Mouse (Mus musculus) liver, embryonic 16.5 days (tissue): ENCODE measurements around the gene Olfr13. TPM values are rescaled to one million over a fixed set of nuclear protein-coding genes. Genes with fewer than 3 reads are reported as not detected.
"Not testable (repeated sequence)": the region's sequence is repeated elsewhere in the genome, so short reads cannot be mapped to it uniquely, and the experiment has no call there.

Experiments
- ATAC-seq: fragments of 200-750 bp; cut with Nextera tagmentation; 2 replicates; pipeline ENCODE4 v1.8.0; 2017; ENCODE audit warnings: low read depth, mild to moderate bottlenecking, moderate number of reproducible peaks, moderate library complexity
- H3K27ac ChIP-seq: fragments of 300-500 bp; sonication (generic); 2 replicates; pipeline ENCODE4 v1.5.1; 2014; ENCODE audit warnings: mild to moderate bottlenecking, low read length
- H3K27me3 ChIP-seq: fragments of 300-500 bp; sonication (generic); 2 replicates; pipeline ENCODE4 v1.6.1; 2014; ENCODE audit warnings: low read depth, low read length, mixed read lengths; ENCODE audit not compliant: control insufficient read depth, insufficient read depth
- H3K36me3 ChIP-seq: fragments of 300-500 bp; sonication (generic); 2 replicates; pipeline ENCODE4 v1.6.1; 2014; ENCODE audit warnings: mild to moderate bottlenecking; ENCODE audit not compliant: control insufficient read depth, insufficient read depth
- H3K4me1 ChIP-seq: fragments of 300-500 bp; sonication (generic); 2 replicates; pipeline ENCODE4 v1.6.1; 2014; ENCODE audit warnings: low read depth, low read length, mixed read lengths; ENCODE audit not compliant: control insufficient read depth
- H3K4me2 ChIP-seq: fragments of 300-500 bp; sonication (generic); 2 replicates; pipeline ENCODE4 v1.6.1; 2014; ENCODE audit warnings: low read depth, low read length, mixed read lengths
- H3K4me3 ChIP-seq: fragments of 300-500 bp; sonication (generic); 2 replicates; pipeline ENCODE4 v1.5.1; 2014; ENCODE audit warnings: low read depth, mild to moderate bottlenecking, low read length
- H3K9ac ChIP-seq: fragments of 300-500 bp; sonication (generic); 2 replicates; pipeline ENCODE4 v1.6.1; 2014; ENCODE audit warnings: low read depth, low read length
- H3K9me3 ChIP-seq: fragments of 300-500 bp; sonication (generic); replicated peaks from 2 replicates; pipeline ENCODE4 v1.6.1; 2016; ENCODE audit warnings: low read length; ENCODE audit not compliant: control insufficient read depth
- WGBS: fragments of 180-500 bp; shearing (Covaris S2); extraction: QIAGEN DNeasy Blood & Tissue Kit; methylation state at CpG from one replicate; pipeline ENCODE4 v1.1.7; 2014; ENCODE audit not compliant: insufficient replicate concordance; 5-methylcytosine and 5-hydroxymethylcytosine counted together
- polyA plus RNA-seq: library from polyadenylated mRNA; unstranded; fragments of >200 nt; fragmentation: Nextera tagmentation; extraction: Ambion mirVana; gene quantifications from 2 replicates; pipeline ENCODE4 v1.2.1, GENCODE M21; 2015

Olfr13 gene
- polyA plus RNA-seq, 1 experiment from 2014 or later, result not detected

DNA sequence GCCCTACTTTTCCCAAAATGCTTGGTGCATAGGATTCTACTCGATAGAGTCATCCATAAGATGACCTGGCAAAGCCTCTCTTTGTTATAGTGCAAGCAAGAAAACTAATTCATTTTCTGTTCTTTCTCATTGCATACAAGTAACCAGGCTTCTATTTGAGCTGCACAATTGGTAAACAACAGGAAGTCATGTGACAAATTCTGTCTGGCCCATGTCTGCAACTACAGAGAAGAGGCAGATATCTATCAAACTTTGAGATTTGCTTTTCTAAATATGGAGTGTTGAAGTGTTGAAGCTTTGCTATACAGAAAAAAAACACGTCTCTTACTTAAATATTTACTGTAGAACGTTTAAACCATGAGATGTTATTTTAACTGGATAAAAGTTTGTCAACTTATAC, 26.2 kb downstream of the Olfr13 start:
- H3K4me1 ChIP-seq, result no peaks in the 10 kb centered on the region
- no peak overlapping the region for H3K9ac ChIP-seq
- no peak overlapping the region for H3K27ac ChIP-seq
- no peaks in the 10 kb centered on the region for H3K36me3 ChIP-seq
- H3K4me3 ChIP-seq, result no peak overlapping the region
- no peak for ATAC-seq
- H3K27me3 ChIP-seq, result no peaks in the 10 kb centered on the region
- H3K9me3 ChIP-seq, result no peaks in the 10 kb centered on the region
- WGBS, result 40% methylated on average over 3 of the region's 3 CpGs
- no peak overlapping the region for H3K4me2 ChIP-seq

DNA sequence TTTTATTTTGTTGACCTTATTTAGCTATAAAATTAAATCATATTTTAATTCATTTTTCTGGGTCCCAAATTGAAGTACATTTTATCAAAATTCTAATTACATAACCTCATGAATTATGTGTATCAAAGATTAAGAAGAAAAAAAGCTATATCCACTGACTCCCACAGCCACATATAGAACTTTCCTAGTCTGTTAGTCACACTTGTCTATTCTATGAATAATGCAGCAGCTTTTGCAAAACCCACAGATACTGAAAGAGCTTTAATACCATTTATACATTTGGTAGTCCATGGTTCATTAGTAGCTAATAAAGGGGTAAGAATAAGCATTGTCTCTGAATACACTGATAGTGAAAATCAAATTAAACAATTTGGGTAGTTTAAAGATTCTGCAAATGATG, 30.8 kb downstream of the Olfr13 start:
- H3K27me3 ChIP-seq, result no peaks in the 10 kb centered on the region
- no peaks in the 10 kb centered on the region for H3K9me3 ChIP-seq
- H3K36me3 ChIP-seq, result no peaks in the 10 kb centered on the region
- H3K27ac ChIP-seq, result no peak overlapping the region
- no peak for ATAC-seq
- H3K4me2 ChIP-seq, result no peak overlapping the region
- H3K4me1 ChIP-seq, result no peaks in the 10 kb centered on the region
- H3K4me3 ChIP-seq, result no peak overlapping the region
- H3K9ac ChIP-seq, result no peak overlapping the region

DNA sequence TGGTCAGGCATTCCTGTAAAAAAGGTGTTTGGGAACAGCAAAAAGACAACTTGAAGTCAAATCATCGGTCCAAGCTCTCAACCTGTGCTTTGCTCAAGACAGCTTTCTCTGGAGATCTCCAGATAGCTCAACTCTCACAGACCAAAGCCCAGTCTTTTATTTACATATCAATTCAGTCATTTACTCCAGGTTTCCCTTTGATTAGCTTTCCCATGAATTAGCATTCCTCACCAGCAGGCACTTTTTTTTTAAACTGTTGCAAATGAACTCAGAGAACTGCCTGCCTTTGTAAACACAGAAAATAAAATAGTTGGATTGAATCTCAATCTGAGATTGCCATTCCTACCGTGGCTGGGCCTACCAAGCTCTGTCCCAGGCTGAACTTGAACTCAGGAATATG, 33.4 kb downstream of the Olfr13 start:
- 23% methylated on average over 2 of the region's 2 CpGs for WGBS
- H3K4me2 ChIP-seq, result no peak overlapping the region
- H3K4me1 ChIP-seq, result no peaks in the 10 kb centered on the region
- H3K4me3 ChIP-seq, result no peak overlapping the region
- no peak overlapping the region for H3K27ac ChIP-seq
- ATAC-seq, result no peak
- no peaks in the 10 kb centered on the region for H3K9me3 ChIP-seq
- H3K36me3 ChIP-seq, result no peaks in the 10 kb centered on the region
- no peaks in the 10 kb centered on the region for H3K27me3 ChIP-seq
- no peak overlapping the region for H3K9ac ChIP-seq

DNA sequence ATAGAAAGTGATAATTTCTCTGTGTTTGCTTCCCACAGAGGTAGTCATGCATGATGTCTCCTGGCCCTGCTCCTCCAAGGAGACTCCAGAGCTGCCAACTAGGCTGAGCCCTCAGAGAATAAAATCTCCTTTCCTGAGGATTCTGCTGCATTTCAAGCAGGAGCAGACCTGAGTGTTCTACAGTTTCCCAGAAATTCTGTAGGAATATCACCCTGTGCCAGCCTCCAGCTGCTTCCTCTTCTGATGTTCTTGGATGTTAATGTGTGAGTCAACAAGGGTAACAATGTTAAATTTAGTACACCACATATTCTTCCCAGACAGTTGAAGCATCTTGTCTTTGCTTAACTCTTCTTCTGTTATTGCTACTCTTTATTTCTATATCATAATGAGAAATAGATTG, 40.9 kb downstream of the Olfr13 start, which contains the start of gene Olfr434:
Gene Olfr434, plus strand, starts transcription at position 149 of the 400 bp plus-strand sequence.
- not testable (repeated sequence) for ATAC-seq, H3K4me3 ChIP-seq, H3K27ac ChIP-seq, H3K4me1 ChIP-seq, H3K27me3 ChIP-seq, H3K36me3 ChIP-seq, H3K9me3 ChIP-seq, H3K4me2 ChIP-seq, H3K9ac ChIP-seq

Other genes starting within 250 kb of the Olfr13 start
- not detected in 2 replicates for gene Olfr444, start 223.1 kb upstream of the Olfr13 start, polyA plus RNA-seq
- not detected in 2 replicates for gene Olfr441, start 65.8 kb upstream of the Olfr13 start, polyA plus RNA-seq
- not detected in 2 replicates for gene Olfr237-ps1, start 25.6 kb upstream of the Olfr13 start, polyA plus RNA-seq
- not detected in 2 replicates for gene Olfr437, start 8.9 kb upstream of the Olfr13 start, polyA plus RNA-seq
- not detected in 2 replicates for gene Olfr435, start 25.0 kb downstream of the Olfr13 start, polyA plus RNA-seq
- gene Olfr434, start 40.9 kb downstream of the Olfr13 start, polyA plus RNA-seq, result not detected in 2 replicates
- gene Olfr47, start 59.4 kb downstream of the Olfr13 start, polyA plus RNA-seq, result not detected in 2 replicates
- gene Arhgef5, start 93.4 kb downstream of the Olfr13 start, polyA plus RNA-seq, result 1.9 and 3.2 TPM in 2 replicates
- not detected in 2 replicates for gene Nobox, start 137.4 kb downstream of the Olfr13 start, polyA plus RNA-seq